Mouse (Mus musculus): ENCODE measurements around the gene Tmem200b.

DNA sequence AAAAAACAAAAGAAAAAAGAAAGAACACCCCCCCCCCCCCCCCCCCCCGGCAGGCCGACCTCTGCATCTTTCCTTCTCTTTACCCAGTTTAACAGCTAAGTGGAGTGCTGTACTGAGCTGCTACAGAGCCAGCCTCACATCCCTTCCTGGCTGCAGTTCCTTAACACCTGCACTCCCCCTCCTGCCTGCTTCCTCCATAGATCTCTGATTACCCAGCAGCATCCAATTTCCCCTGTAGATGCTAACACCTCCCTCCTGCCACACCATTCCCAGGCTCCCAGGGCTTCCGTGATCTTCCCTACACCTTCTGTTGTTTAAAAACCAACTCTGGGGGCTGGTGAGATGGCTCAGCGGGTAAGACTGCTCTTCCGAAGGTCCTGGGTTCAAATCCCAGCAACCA is 10.1 kb upstream of the Tmem200b start:
- TF ChIP-seq CTCF (IDR thresholded peaks at IDR 0.05 in 2 of 3, conservative IDR thresholded peaks at IDR 0.05 in 1 of 3; ENCODE audit: control insufficient read depth in 1 of 3, insufficient read depth in 1 of 3, low read depth in 2 of 3, low read length in 3 of 3, poor library complexity in 1 of 3, severe bottlenecking in 1 of 3) (no peak), RAD21 (IDR thresholded peaks at IDR 0.05; ENCODE audit: low read depth, low read length) (no peak), POLR2AphosphoS5 (IDR thresholded peaks at IDR 0.05; ENCODE audit: borderline replicate concordance, low read depth, low read length) (no peak), MAZ (IDR thresholded peaks at IDR 0.05; ENCODE audit: low read depth, low read length) (no peak), POLR2A (IDR thresholded peaks at IDR 0.05; ENCODE audit: control insufficient read depth in 1 of 2, insufficient read depth in 1 of 2, low read depth in 1 of 2, low read length in 2 of 2, poor library complexity in 1 of 2) (no peak), TAL1 (IDR thresholded peaks at IDR 0.05; ENCODE audit: low read length) (no peak)

Measured in MEL (cell line).